Mouse (Mus musculus): Measurements from ENCODE around the gene Gm10436.
"Not testable (repeated sequence)": the region's sequence is repeated elsewhere in the genome, so short reads cannot be mapped to it uniquely, and the experiment has no call there.

DNA sequence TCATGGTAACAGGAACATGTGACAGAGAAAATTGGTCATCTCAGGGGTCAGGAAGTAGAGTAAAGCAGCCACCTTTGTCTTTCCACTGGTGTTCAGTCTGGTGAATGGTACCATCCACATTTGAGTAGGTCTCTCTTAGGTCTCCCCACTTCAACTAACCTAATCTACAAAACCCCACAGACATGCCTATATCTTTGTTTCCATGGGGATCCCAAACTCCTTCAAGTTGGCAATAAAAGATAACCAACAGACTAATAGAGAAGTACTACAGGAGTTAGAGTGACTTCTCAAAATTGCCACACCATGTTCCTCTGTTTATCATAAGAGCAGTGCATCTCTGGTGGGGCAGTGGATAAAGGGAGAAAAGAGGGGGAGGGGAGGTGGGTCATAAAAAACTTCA, 36.2 kb upstream of the Gm10436 start:
- TF ChIP-seq CTCF, POLR2A (IDR thresholded peaks at IDR 0.05; ENCODE audit: insufficient read depth, low read depth, low read length): not testable (repeated sequence)

Data from olfactory bulb, adult 2 months (tissue).